8 mouse cellular contexts compared by ENCODE assay signal in genomic region chr16:27388761-27389451, GRCm38 (mm10). TPM values are rescaled to one million over a fixed set of nuclear protein-coding genes. Genes with fewer than 3 reads are reported as not detected.
A peak's percentile ranks its signal among the peaks of the same experiment; 100 is the strongest.
DNase-seq lines count a peak whose midpoint lies in the region; ATAC-seq and TF ChIP-seq lines count a peak whose summit lies in the region.

Ccdc50 (plus strand) TSS chr16:27388869.

- H3K9me3 ChIP-seq in E14TG2a.4 (ENCODE audit: low read length) = no peaks in the 10 kb centered on the region
- H3K9me3 ChIP-seq in forebrain, embryonic 14.5 days (replicated peaks; ENCODE audit: control insufficient read depth, low read length) = no peaks in the 10 kb centered on the region

- ATAC-seq in cerebellum, adult (ENCODE audit: insufficient number of reproducible peaks, low FRiP score, low TSS enrichment) = peak; percentile 81
- ATAC-seq in forebrain, embryonic 14.5 days = peak; percentile 90
- ATAC-seq in neutrophil, adult 5-6 weeks (ENCODE audit: extremely low read depth, insufficient number of reproducible peaks, low FRiP score, poor library complexity, severe bottlenecking) = peak; percentile 34

- no peaks in the 10 kb centered on the region for H3K36me3 ChIP-seq in E14TG2a.4 (ENCODE audit: insufficient read depth, low read length)
- no peaks in the 10 kb centered on the region for H3K36me3 ChIP-seq in forebrain, embryonic 14.5 days (ENCODE audit: control insufficient read depth, insufficient read depth, low read length)

- H3K4me2 ChIP-seq in forebrain, embryonic 14.5 days (ENCODE audit: low read length) = peak within 1 kb of the TSS; percentile 53

- peaks cover 6% of the 10 kb centered on the region; the same call in 1 of the 2 replicates for H3K27me3 ChIP-seq in E14TG2a.4 (ENCODE audit: insufficient read depth, low read length)
- no peaks in the 10 kb centered on the region for H3K27me3 ChIP-seq in forebrain, embryonic 14.5 days (replicated peaks; ENCODE audit: control insufficient read depth, insufficient read depth, low read length)

- intact Hi-C loops in heart, postnatal 10 days (cut with DNase I) = no loop called here

- peak; percentile 77 for DNase-seq in forebrain, embryonic 14.5 days (ENCODE audit: low spot score)
- DNase-seq in heart, postnatal 10 days = peak; percentile 86 to 88
- peak; percentile 84 to 90 for DNase-seq in kidney, postnatal 4 days
- DNase-seq in lung, adult 2 months = peak; percentile 82
- peak; percentile 26 to 37 for DNase-seq in thymus, adult 18-20 months

- peak within 1 kb of the TSS; percentile 88 for H3K9ac ChIP-seq in forebrain, embryonic 14.5 days (ENCODE audit: low read length)

- peak within 1 kb of the TSS; percentile 85 for H3K4me3 ChIP-seq in E14TG2a.4 (replicated peaks; ENCODE audit: low read length)
- peak within 1 kb of the TSS; percentile 87 for H3K4me3 ChIP-seq in forebrain, embryonic 14.5 days (ENCODE audit: low read depth, low read length)
- peak within 1 kb of the TSS; percentile 82 for H3K4me3 ChIP-seq in lung, adult 2 months (replicated peaks; ENCODE audit: extremely low read depth, low read depth, low read length)

- H3K4me1 ChIP-seq in E14TG2a.4 (replicated peaks; ENCODE audit: low read depth, low read length) = peaks cover 18% of the 10 kb centered on the region
- H3K4me1 ChIP-seq in forebrain, embryonic 14.5 days (ENCODE audit: control insufficient read depth, insufficient read depth, low read length) = peaks cover 18% of the 10 kb centered on the region
- peaks cover 8% of the 10 kb centered on the region for H3K4me1 ChIP-seq in lung, adult 2 months (ENCODE audit: control insufficient read depth, insufficient read depth, low read length)

- WGBS in forebrain, embryonic 14.5 days = under 1% methylated on average over 45 of the region's 69 CpGs
- under 1% methylated on average over 69 of the region's 69 CpGs for WGBS in lung, adult 2 months

- TF ChIP-seq CTCF in E14TG2a.4 (conservative IDR thresholded peaks at IDR 0.05; ENCODE audit: low read length) = no peak
- TF ChIP-seq CTCF in lung, adult 2 months (IDR thresholded peaks at IDR 0.05; ENCODE audit: insufficient read depth, low read length) = no peak

- peak within 1 kb of the TSS; percentile 90 for H3K27ac ChIP-seq in forebrain, embryonic 14.5 days (ENCODE audit: low read depth, low read length)

- no peak; the same call in 1 of the 2 replicates for TF ChIP-seq POLR2A in lung, adult 2 months (IDR thresholded peaks at IDR 0.05; ENCODE audit: borderline replicate concordance, extremely low read depth, low read depth, low read length)

RNA-seq across cellular contexts. Expression of gene Ccdc50, which starts in this region (rescaled TPM):
- 55.1 and 71.6 TPM in 2 replicates for polyA plus RNA-seq in forebrain, embryonic 14.5 days (2014; fragmentation: Nextera tagmentation; extraction: Ambion mirVana)
- total RNA-seq in heart, postnatal 10 days (2021) = 10 to 100 TPM; 56.6 to 58.2 TPM
- 15.6 and 16.4 TPM in 2 replicates for polyA plus RNA-seq in lung, adult 2 months (2012; rRNA removed)
- total RNA-seq in neutrophil, adult 5-6 weeks (2017) = 150 and 156 TPM in 2 replicates

Comparison
In these comparisons a context has a peak if more than half of its experiments do, and no peak if none do; other contexts are left out.
1. Peak in every context shown above with its lines: DNase-seq, ATAC-seq, H3K4me3 ChIP-seq and H3K27ac ChIP-seq.
2. ATAC-seq: peak in every context shown above with its lines; median percentile 90 in forebrain, embryonic 14.5 days; 81 in cerebellum, adult; 34 in neutrophil, adult 5-6 weeks.
3. DNase-seq: peak in every context shown above with its lines; median percentile 87 in heart, postnatal 10 days; 87 in kidney, postnatal 4 days; 82 in lung, adult 2 months; 77 in forebrain, embryonic 14.5 days; 32 in thymus, adult 18-20 months.